Mouse (Mus musculus) R1 (cell line): ENCODE measurements at regions not wholly inside any gene's neighbourhood (a gene's known extent, or its start where the extent isn't known, plus 50 kb on each side); places are given as distances from the start of the nearest gene placed in this dataset.

Source experiments
- DNase-seq: peaks from one replicate; pipeline ENCODE4 v3.0.0-alpha.2; 2018; ENCODE audit warnings: low read depth, low spot score

DNA sequence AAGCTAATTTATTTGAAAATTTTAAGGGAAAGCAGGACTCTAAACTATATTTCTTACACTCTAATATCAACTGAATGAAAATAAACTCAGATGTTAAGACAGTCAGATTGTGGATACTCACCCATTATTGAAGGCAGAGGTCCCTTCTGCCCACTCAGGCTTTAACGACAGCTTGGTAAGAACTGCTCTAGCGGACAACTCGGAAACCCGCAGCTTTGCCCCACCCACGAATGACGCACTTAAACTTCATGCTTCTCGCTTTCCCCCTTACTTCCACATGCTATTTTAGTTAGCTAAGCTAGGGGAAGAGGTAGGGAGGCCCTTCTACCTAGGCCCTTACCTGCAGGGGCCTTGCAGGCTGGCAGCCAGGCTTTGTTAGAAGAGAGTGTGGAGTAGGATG, 50.8 kb upstream of the Elmo1 start:
- no peak for DNase-seq

DNA sequence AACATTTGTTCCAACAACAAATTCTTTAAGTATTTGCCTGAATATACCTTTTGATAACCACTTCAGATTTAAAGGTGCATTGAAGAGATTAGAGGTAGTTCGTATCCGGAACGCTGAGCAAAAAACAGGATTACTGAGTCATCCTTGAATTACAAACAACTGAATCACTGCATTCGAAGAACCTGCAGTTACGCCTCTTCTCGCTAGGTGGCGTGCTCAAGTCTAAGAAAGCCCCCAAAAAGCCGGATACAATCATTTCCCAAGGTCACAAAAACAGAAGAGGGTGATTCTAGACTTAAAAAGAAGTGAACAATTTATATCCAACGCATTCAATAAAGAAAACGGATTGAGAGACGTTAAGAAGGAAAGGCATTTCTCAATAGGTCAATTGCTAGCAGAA, 51.9 kb upstream of the Elmo1 start:
- peak; percentile 72 for DNase-seq

DNA sequence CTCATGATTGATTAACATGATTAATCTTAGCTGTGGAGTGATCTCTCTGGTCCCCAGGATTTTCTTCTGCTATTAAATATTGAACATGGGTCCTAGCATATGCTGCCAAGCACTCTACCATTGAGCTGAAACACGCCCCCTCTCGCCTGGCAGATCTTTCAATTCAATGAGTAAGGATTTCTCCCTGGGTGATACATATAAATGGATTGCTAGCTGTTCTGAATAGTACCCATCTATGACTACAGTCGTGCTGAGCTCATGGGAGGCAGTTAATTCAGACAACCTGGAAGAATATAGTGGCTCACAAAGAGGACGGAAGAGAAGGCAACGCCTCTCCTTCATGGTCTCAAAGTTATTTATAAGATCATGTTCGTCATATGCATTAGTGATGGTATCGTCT, 53.0 kb upstream of the Elmo1 start:
- no peak for DNase-seq

DNA sequence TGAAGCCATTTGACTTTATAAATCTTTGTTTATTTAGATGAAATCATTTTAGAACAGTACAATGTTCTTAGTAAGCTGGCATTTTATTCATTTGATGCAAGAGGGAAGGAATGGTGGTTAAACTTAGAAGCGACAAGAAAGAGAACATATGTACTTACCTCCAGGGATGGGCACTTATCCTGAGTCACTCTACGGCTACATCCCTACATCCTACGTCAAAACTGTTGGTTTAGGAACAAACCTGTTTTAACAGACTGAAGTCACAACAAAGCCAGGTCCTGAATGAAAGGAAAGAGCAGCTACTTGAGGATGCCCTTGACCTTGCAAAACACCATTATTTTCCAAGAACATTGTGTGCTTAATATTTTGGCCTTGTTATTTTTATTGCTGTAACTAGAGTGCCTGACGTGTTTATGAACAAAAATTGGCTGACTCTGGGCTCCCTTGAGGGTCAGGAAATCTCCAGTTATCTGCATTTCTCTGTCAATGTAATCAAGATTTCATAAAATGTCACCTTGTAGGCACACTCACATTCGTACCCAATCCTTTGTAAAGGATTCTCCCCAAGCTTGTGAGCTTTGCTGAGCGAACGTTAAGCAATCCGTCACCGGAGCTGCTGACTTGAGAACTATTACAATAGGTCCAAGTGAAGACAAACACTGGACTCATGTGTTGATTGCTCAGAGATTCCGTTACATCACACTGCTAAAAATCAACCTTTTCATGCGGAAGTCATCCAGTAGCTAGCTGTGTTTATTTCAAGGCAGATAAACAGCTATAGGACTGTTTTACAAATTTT, 56.3 kb upstream of the Elmo1 start:
- DNase-seq, result no peak

GRCm38 (mm10) chr13:20031660-20032059, 58.7 kb upstream of the Elmo1 start:
- no peak for DNase-seq

- DNase-seq, result no peak
Measured at GRCm38 (mm10) chr13:20031082-20031481, 59.3 kb upstream of the Elmo1 start.

GRCm38 (mm10) chr13:20026612-20027011, 63.8 kb upstream of the Elmo1 start:
- DNase-seq, result no peak

- DNase-seq, result peak; percentile 70
Measured at GRCm38 (mm10) chr13:20016454-20016853, 73.9 kb upstream of the Elmo1 start.

DNA sequence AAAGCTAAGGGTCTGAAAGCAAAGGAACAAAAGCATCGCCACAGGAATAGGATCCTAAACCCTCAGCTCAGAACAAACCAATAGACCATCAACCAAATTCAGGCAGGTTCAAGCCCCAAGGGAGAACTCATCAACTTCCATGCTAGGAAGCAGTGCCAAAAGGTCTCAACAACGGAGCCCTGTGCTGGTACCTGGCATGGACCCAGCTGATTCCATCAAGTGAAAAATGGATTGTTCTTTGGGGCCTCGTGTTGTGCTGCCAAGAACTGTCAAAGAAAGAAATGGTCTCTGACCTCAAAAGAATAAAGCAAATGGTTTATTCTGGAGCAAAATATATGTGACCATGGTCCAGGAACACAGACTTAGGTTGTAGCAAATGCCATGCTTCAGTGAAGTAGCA, 77.8 kb upstream of the Elmo1 start:
- DNase-seq, result no peak

GRCm38 (mm10) chr13:20009164-20009563, 81.2 kb upstream of the Elmo1 start:
- DNase-seq, result no peak

DNA sequence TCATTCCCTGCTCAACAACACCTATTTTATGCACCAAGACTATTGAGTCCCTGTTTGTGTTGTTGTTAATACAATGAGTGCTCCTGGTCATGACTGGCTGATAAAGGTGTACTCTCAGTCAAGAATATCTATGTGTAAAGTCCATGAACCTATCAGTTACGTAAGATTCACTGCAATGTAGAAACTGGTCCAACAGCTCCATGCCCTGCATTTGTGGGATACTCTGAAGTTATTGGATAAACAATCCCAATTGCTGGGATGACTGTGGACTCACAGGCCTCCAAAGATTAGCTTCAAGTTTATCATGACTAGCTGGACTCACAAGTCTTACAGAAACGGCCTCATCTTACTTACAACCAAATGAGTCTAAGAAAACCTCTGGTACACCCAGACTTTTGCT, 82.8 kb upstream of the Elmo1 start:
- DNase-seq, result no peak

- DNase-seq, result peak; percentile 82
Measured at GRCm38 (mm10) chr13:19997606-19998005, 92.8 kb upstream of the Elmo1 start.

DNA sequence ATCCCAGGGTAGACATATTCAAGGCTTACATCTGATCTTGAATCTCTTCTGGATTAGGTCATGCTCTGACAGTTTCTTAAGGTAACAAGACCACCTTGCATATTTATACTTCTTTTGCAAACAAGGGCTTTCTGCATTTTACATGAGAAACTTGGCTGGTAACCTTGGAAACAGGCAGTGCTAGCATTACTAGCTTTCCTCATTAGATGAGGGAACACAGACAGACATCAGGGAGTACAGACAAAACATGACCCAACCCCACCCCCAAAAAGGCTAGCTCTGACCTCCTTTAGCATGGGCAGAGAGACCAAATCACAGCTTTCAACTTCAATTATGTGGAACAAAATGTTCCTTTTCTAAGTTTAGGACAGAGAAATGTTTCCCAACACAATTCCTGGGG, 114.8 kb upstream of the Elmo1 start:
- no peak for DNase-seq

DNA sequence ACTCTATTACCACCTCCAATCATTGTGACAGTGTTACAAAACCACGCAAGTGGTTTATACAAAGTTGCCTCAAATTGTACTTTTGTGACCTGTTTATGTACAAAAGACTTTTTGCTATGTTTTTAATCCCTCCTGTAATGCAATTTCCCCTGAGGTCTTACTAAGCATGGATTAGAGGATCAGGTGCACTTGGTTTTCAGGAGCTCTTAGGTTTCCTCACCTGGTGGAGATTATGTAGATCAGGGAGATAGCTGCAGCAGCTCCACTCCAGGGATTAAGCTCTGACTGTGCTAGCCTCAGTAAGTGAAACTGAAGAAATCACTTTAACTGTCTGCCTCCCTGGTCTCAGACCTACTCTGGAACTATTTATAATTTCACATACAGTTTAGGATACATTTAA, 123.8 kb upstream of the Elmo1 start:
- DNase-seq, result no peak

DNA sequence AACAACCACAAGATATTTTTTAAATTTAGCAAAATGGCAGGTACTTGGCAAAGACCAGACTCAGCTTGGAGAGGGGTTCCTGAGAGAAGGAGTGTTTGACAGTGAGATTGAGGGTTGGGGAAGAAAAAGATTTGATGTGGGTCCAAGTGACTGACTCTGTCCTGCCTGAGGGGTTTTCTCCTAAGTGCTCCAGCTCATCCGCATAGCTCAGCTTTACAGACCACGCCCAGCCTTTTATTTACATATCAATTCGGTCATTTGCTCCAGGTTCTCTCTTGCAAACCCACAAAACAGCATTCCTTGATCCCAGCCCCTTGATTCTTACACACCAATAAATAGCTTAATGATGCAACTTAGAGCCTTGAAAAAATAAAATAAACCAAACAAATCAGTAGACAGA, 127.4 kb upstream of the Elmo1 start:
- peak; percentile 8 for DNase-seq

DNA sequence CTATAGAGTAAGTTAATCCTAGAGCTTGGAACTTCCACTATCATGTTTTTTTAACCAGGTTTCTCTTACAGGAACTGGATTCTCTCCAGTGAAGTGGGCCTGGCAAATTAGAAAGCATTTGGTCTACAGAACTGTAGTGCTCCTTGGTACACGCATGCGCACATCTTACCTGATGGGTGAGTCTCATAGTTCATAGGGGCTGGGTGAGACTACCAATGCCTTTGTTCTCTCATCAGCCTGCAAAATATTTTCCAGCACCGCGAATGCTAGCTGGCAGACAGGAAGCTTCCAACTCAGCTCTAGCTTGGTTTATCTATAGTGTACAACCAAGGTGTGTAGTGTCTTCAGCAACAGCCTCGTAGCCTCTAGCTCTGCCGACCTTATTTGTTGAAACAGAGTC, 104.7 kb upstream of the Gpr141 start:
- no peak for DNase-seq

GRCm38 (mm10) chr13:19927807-19928206, 103.8 kb upstream of the Gpr141 start:
- DNase-seq, result no peak

- peak; percentile 30 for DNase-seq
Measured at GRCm38 (mm10) chr13:19921084-19921827, 97.2 kb upstream of the Gpr141 start.

- DNase-seq, result no peak
Measured at GRCm38 (mm10) chr13:19911860-19912584, 88.0 kb upstream of the Gpr141 start.

GRCm38 (mm10) chr13:19902786-19903185, 78.7 kb upstream of the Gpr141 start:
- no peak for DNase-seq

DNA sequence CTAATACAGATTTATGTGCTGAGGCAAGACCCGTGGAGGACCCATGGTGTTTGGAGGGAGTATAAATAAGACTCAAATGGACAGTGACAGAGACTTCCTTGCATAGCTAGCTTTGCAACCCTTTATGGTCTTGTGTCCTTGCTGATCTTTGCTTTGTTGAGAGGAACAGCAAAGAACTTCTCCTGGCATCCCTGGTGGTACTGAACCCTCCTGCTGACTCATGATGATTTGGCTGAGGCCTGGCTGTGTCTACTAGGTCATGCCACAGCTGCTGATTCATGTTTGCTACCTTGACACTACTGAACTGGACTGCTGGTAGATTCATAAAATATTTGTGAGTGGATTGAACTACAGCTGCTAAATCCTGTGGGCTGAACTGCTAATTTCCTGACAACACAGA, 73.1 kb upstream of the Gpr141 start:
- no peak for DNase-seq

GRCm38 (mm10) chr13:19888983-19889773, 65.1 kb upstream of the Gpr141 start:
- DNase-seq, result no peak
